Mouse (Mus musculus) ES-Bruce4 (cell line): ENCODE results near the gene Gpat2.

Source experiments
- CTCF ChIP-seq: IDR thresholded peaks from one replicate; pipeline ENCODE4 v1.8.1; 2011; ENCODE audit warnings: low read depth, low read length
- EP300 ChIP-seq: IDR thresholded peaks from 2 replicates; pipeline ENCODE4 v1.6.1; 2011; ENCODE audit warnings: low read depth, low read length; ENCODE audit not compliant: insufficient read depth

DNA sequence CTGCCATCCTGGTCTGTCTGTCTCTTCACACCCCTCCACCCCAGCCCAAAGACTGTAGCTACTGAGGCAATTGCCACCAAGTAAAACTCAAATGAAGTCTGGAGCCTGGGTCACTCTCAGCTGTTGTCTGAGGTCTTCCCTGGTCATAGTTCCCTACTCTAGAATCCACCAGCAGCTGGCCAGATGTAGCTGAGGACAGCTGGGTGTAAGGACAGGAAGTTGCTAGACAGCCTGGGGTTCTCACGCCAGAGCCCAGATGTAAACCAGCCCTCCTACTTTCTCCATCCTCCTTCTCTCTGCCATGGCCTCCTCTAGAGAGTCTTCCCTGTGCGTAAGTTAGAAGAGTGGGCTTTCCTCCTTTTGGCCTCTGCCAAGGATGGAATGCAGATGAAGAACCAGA is 37.5 kb upstream of the Gpat2 start:
- no peak for TF ChIP-seq CTCF
- TF ChIP-seq EP300 = no peak
